Mouse (Mus musculus) E14TG2a.4 (cell line): Measurements from ENCODE around the gene Hdac1.

ENCODE experiments used
- CTCF ChIP-seq: conservative IDR thresholded peaks from 2 replicates; pipeline ENCODE4 v1.5.1; 2014; ENCODE audit warnings: low read length
- NANOG ChIP-seq: IDR thresholded peaks from 2 replicates; pipeline ENCODE4 v1.6.1; 2014; ENCODE audit warnings: borderline replicate concordance, low read length, mixed read lengths
- POU5F1 ChIP-seq: IDR thresholded peaks from 2 replicates; pipeline ENCODE4 v1.6.1; 2014; ENCODE audit warnings: low read length, borderline replicate concordance

- TF ChIP-seq CTCF (no peak), POU5F1 (no peak), NANOG (no peak)
These were observed 62.6 kb downstream of the Hdac1 start for GRCm38 (mm10) chr4:129479863-129480262.
